Mouse (Mus musculus): ENCODE data around the gene Tmem108. TPM values are rescaled to one million over a fixed set of nuclear protein-coding genes. Genes with fewer than 3 reads are reported as not detected.

Tmem108 gene
- 1.1 and 1.2 TPM in 2 replicates for polyA plus RNA-seq (2015; fragmentation: Nextera tagmentation; extraction: Ambion mirVana)

DNA sequence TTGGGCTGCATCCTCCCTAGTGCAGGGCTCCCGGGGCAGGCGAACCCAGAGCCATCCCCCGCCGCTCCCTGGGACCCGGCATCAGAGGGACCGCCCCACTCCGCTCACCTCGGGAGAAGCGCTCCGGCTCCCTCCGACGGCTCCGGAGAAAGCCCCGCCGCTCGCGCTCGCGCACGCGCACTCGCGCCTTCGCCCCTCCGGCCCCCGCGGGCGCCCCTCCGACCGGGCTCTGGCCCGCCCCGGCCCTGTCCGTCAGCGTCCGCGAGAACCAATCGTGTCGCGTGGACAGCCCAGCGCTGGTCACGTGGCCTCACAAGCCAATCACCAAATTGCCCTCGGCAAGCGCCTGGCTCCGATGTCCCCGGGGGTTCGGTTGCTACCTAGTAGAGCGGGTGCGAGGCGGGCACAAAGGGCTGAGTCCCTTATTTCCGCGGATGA lies at the start of gene Tmem108:
TSS of gene Tmem108 (minus strand) at position 191 of the 438 bp plus-strand sequence.
- WGBS (ENCODE audit: insufficient replicate concordance), result 1% methylated on average over 47 of the region's 51 CpGs
- Histone ChIP-seq H3K4me2 (ENCODE audit: low read depth, low read length) (peak within 1 kb of the TSS; percentile 78), H3K27me3 (ENCODE audit: insufficient read depth, low read length) (peaks cover 40% of the 10 kb centered on the region), H3K9ac (replicated peaks) (peak within 1 kb of the TSS; percentile 28), H3K4me1 (ENCODE audit: insufficient read depth) (peaks cover 11% of the 10 kb centered on the region; the same call in 1 of the 2 replicates), H3K9me3 (ENCODE audit: low read length) (no peaks in the 10 kb centered on the region), H3K36me3 (replicated peaks; ENCODE audit: insufficient read depth, low read length) (no peaks in the 10 kb centered on the region), H3K4me3 (ENCODE audit: low read depth, low read length) (peak within 1 kb of the TSS; percentile 52), H3K27ac (ENCODE audit: low read depth) (no peak within 1 kb of the TSS)
- no peak for TF ChIP-seq EP300 (IDR thresholded peaks at IDR 0.05; ENCODE audit: low read depth)
- TF ChIP-seq CTCF (IDR thresholded peaks at IDR 0.05; ENCODE audit: low read depth), result no peak
- peak; percentile 86 for ATAC-seq
- peak; percentile 74 for DNase-seq

DNA sequence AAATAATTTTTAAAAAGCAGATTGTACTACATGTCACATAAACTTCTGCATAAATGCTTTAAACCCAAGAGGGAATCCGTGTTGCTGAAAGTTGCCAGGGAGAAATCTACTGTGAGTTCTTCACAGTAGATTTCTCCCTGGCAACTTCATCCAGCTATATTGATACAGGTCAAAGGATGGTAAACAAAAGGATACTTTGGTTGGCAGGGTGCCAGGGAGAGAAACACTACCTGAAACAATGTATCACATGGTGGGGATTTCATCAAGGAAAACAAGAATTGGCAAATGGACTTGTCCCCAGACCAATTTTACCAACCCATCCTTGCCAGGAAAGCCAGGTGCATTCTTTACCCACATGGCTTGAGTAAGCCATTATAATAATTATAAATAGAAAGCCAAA lies 27.4 kb upstream of the Tmem108 start:
- no peak overlapping the region for H3K4me3 ChIP-seq (ENCODE audit: low read depth, low read length)
- no peaks in the 10 kb centered on the region for H3K9me3 ChIP-seq (ENCODE audit: low read length)
- H3K27me3 ChIP-seq (ENCODE audit: insufficient read depth, low read length), result no peaks in the 10 kb centered on the region
- DNase-seq (peak; percentile 42), ATAC-seq (peak; percentile 73)
- WGBS (ENCODE audit: insufficient replicate concordance), result 68% methylated on average over 1 of the region's 1 CpGs
- no peaks in the 10 kb centered on the region for H3K4me1 ChIP-seq (ENCODE audit: insufficient read depth)
- H3K9ac ChIP-seq (replicated peaks), result no peak overlapping the region
- H3K36me3 ChIP-seq (replicated peaks; ENCODE audit: insufficient read depth, low read length), result no peaks in the 10 kb centered on the region
- H3K27ac ChIP-seq (ENCODE audit: low read depth), result no peak overlapping the region
- TF ChIP-seq CTCF (IDR thresholded peaks at IDR 0.05; ENCODE audit: low read depth), result no peak
- peak; percentile 31; the same call in 1 of the 2 replicates for TF ChIP-seq EP300 (IDR thresholded peaks at IDR 0.05; ENCODE audit: low read depth)
- H3K4me2 ChIP-seq (ENCODE audit: low read depth, low read length), result no peak overlapping the region

DNA sequence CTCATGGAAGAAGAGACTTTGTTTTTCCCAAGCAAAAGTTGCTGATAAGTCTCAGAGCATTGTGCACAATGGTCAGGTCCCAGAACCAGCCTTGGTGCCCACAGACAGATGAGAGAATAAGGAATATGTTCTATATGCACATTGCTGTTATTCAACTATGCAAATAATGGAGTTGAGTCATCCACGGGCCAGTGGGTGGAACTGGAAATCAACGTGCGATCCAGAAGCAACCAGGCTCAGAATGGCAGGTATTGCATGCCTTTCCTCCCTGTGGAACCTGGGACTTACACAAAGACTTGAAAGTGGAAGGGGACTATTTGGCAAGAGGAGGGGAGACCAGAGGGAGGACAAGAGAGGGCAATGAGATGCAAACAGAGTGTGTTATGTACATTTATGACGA lies 22.5 kb upstream of the Tmem108 start:
- WGBS (ENCODE audit: insufficient replicate concordance), result 79% methylated on average over 4 of the region's 4 CpGs
- ATAC-seq (no peak), DNase-seq (no peak)
- Histone ChIP-seq H3K9me3 (ENCODE audit: low read length) (no peaks in the 10 kb centered on the region), H3K27ac (ENCODE audit: low read depth) (no peak overlapping the region), H3K4me2 (ENCODE audit: low read depth, low read length) (no peak overlapping the region), H3K4me1 (ENCODE audit: insufficient read depth) (no peaks in the 10 kb centered on the region), H3K36me3 (replicated peaks; ENCODE audit: insufficient read depth, low read length) (no peaks in the 10 kb centered on the region), H3K4me3 (ENCODE audit: low read depth, low read length) (no peak overlapping the region), H3K27me3 (ENCODE audit: insufficient read depth, low read length) (no peaks in the 10 kb centered on the region), H3K9ac (replicated peaks) (no peak overlapping the region)
- TF ChIP-seq EP300 (IDR thresholded peaks at IDR 0.05; ENCODE audit: low read depth) (no peak), CTCF (IDR thresholded peaks at IDR 0.05; ENCODE audit: low read depth) (no peak)

GRCm38 (mm10) chr9:103783276-103783675 lies 21.6 kb upstream of the Tmem108 start:
- DNase-seq, result no peak
- WGBS (ENCODE audit: insufficient replicate concordance), result 75% methylated on average over 16 of the region's 16 CpGs
- Histone ChIP-seq H3K4me3 (ENCODE audit: low read depth, low read length) (no peak overlapping the region), H3K4me1 (ENCODE audit: insufficient read depth) (no peaks in the 10 kb centered on the region), H3K9me3 (ENCODE audit: low read length) (no peaks in the 10 kb centered on the region), H3K4me2 (ENCODE audit: low read depth, low read length) (no peak overlapping the region), H3K9ac (replicated peaks) (no peak overlapping the region), H3K36me3 (replicated peaks; ENCODE audit: insufficient read depth, low read length) (no peaks in the 10 kb centered on the region), H3K27ac (ENCODE audit: low read depth) (no peak overlapping the region), H3K27me3 (ENCODE audit: insufficient read depth, low read length) (no peaks in the 10 kb centered on the region)
- no peak for TF ChIP-seq CTCF (IDR thresholded peaks at IDR 0.05; ENCODE audit: low read depth)
- no peak for TF ChIP-seq EP300 (IDR thresholded peaks at IDR 0.05; ENCODE audit: low read depth)
- no peak for ATAC-seq

- Histone ChIP-seq H3K9me3 (ENCODE audit: low read length) (no peaks in the 10 kb centered on the region), H3K4me2 (ENCODE audit: low read depth, low read length) (no peak overlapping the region), H3K4me1 (ENCODE audit: insufficient read depth) (no peaks in the 10 kb centered on the region), H3K36me3 (replicated peaks; ENCODE audit: insufficient read depth, low read length) (no peaks in the 10 kb centered on the region), H3K4me3 (ENCODE audit: low read depth, low read length) (no peak overlapping the region), H3K9ac (replicated peaks) (no peak overlapping the region), H3K27ac (ENCODE audit: low read depth) (no peak overlapping the region), H3K27me3 (ENCODE audit: insufficient read depth, low read length) (no peaks in the 10 kb centered on the region)
- 61% methylated on average over 7 of the region's 7 CpGs for WGBS (ENCODE audit: insufficient replicate concordance)
- no peak for ATAC-seq
- TF ChIP-seq CTCF (IDR thresholded peaks at IDR 0.05; ENCODE audit: low read depth) (no peak), EP300 (IDR thresholded peaks at IDR 0.05; ENCODE audit: low read depth) (no peak)
- no peak for DNase-seq
Measured at GRCm38 (mm10) chr9:103782306-103782705, 20.7 kb upstream of the Tmem108 start.

- no peaks in the 10 kb centered on the region for H3K4me1 ChIP-seq (ENCODE audit: insufficient read depth)
- no peak for TF ChIP-seq CTCF (IDR thresholded peaks at IDR 0.05; ENCODE audit: low read depth)
- no peak for TF ChIP-seq EP300 (IDR thresholded peaks at IDR 0.05; ENCODE audit: low read depth)
- 76% methylated on average over 7 of the region's 7 CpGs for WGBS (ENCODE audit: insufficient replicate concordance)
- DNase-seq, result no peak
- H3K27me3 ChIP-seq (ENCODE audit: insufficient read depth, low read length), result no peaks in the 10 kb centered on the region
- no peaks in the 10 kb centered on the region for H3K36me3 ChIP-seq (replicated peaks; ENCODE audit: insufficient read depth, low read length)
- H3K27ac ChIP-seq (ENCODE audit: low read depth), result no peak overlapping the region
- ATAC-seq, result no peak
- H3K4me2 ChIP-seq (ENCODE audit: low read depth, low read length), result no peak overlapping the region
- H3K4me3 ChIP-seq (ENCODE audit: low read depth, low read length), result no peak overlapping the region
- H3K9ac ChIP-seq (replicated peaks), result no peak overlapping the region
- no peaks in the 10 kb centered on the region for H3K9me3 ChIP-seq (ENCODE audit: low read length)
Measured at GRCm38 (mm10) chr9:103781407-103781806, 19.8 kb upstream of the Tmem108 start.

DNA sequence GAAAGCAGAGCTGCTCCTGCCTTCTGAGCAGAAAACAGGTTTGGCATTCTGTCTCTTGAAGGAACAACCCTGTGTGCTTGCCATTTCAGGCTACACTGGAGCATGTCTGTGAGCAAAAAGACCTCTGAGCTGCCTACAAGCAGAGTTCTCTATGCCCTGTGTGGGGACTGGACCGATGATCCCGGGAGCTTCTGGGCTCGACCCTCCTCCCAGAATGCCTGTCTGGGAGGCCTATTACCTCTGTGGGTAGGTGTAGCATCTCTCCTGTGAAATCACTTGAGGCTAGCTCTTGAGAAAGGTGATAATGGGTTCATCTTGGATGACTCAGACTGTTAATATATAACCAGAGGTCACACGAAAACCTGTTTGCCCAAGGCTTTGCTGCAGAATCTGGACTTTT lies 19.0 kb upstream of the Tmem108 start:
- no peak overlapping the region for H3K9ac ChIP-seq (replicated peaks)
- no peak for DNase-seq
- H3K9me3 ChIP-seq (ENCODE audit: low read length), result no peaks in the 10 kb centered on the region
- WGBS (ENCODE audit: insufficient replicate concordance), result 59% methylated on average over 4 of the region's 4 CpGs
- no peak for ATAC-seq
- no peak overlapping the region for H3K4me2 ChIP-seq (ENCODE audit: low read depth, low read length)
- H3K27me3 ChIP-seq (ENCODE audit: insufficient read depth, low read length), result no peaks in the 10 kb centered on the region
- TF ChIP-seq EP300 (IDR thresholded peaks at IDR 0.05; ENCODE audit: low read depth), result no peak
- no peak for TF ChIP-seq CTCF (IDR thresholded peaks at IDR 0.05; ENCODE audit: low read depth)
- H3K27ac ChIP-seq (ENCODE audit: low read depth), result no peak overlapping the region
- no peaks in the 10 kb centered on the region for H3K36me3 ChIP-seq (replicated peaks; ENCODE audit: insufficient read depth, low read length)
- no peaks in the 10 kb centered on the region for H3K4me1 ChIP-seq (ENCODE audit: insufficient read depth)
- H3K4me3 ChIP-seq (ENCODE audit: low read depth, low read length), result no peak overlapping the region

All from liver, postnatal 0 days (tissue).